Mouse (Mus musculus): ENCODE measurements around the gene Synj2. TPM values are rescaled to one million over a fixed set of nuclear protein-coding genes. Genes with fewer than 3 reads are reported as not detected.
A peak's percentile ranks its signal among the peaks of the same experiment; 100 is the strongest.

Gene Synj2
- polyA plus RNA-seq, 1 experiment, result 1.8 TPM

- Histone ChIP-seq H3K36me3 (ENCODE audit: control insufficient read depth, insufficient read depth, low read length) (no peaks in the 10 kb centered on the region), H3K27ac (ENCODE audit: insufficient read depth, low read depth, low read length) (no peak overlapping the region), H3K4me1 (ENCODE audit: control insufficient read depth, insufficient read depth, low read length) (no peaks in the 10 kb centered on the region), H3K4me3 (ENCODE audit: insufficient read depth, low read depth, low read length) (no peak overlapping the region), H3K27me3 (replicated peaks; ENCODE audit: control insufficient read depth, insufficient read depth, low read length) (no peaks in the 10 kb centered on the region)
- no peak for DNase-seq
- WGBS, result 78% methylated on average over 8 of the region's 8 CpGs
- no peak for TF ChIP-seq POLR2A (IDR thresholded peaks at IDR 0.05; ENCODE audit: low read depth, low read length)
- TF ChIP-seq CTCF (conservative IDR thresholded peaks at IDR 0.05; ENCODE audit: insufficient read depth, insufficient read length, low read depth, low read length), result no peak
Measured at GRCm38 (mm10) chr17:6035661-6036060, 94.6 kb downstream of the Synj2 start.

DNA sequence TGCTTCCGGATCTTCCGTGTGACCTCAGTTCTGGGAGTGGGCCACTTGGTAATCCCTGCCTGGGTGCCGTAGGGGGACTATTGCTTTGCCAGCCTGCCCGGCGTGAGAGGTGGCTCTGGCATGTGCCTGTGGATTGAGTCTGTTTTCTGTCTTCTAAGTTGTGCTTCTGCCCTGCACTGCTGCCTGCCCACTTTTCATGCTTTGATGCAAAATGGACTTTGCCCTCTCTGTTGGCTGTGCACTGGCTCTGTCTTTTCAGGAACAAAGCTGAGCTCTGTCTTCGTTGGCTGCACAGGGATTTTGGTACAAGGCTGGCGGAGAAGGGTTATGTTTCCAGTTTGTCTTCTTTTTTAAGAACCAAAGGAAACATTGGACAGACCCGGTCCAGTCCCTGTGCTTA, 95.4 kb downstream of the Synj2 start:
- H3K4me3 ChIP-seq (ENCODE audit: insufficient read depth, low read depth, low read length), result no peak overlapping the region
- peak; percentile 82 for DNase-seq

GRCm38 (mm10) chr17:6036872-6037271, 95.8 kb downstream of the Synj2 start:
- TF ChIP-seq POLR2A (IDR thresholded peaks at IDR 0.05; ENCODE audit: low read depth, low read length), result no peak
- TF ChIP-seq CTCF (conservative IDR thresholded peaks at IDR 0.05; ENCODE audit: insufficient read depth, insufficient read length, low read depth, low read length), result no peak
- H3K36me3 ChIP-seq (ENCODE audit: control insufficient read depth, insufficient read depth, low read length), result no peaks in the 10 kb centered on the region
- DNase-seq, result no peak
- H3K4me3 ChIP-seq (ENCODE audit: insufficient read depth, low read depth, low read length), result no peak overlapping the region
- no peaks in the 10 kb centered on the region for H3K27me3 ChIP-seq (replicated peaks; ENCODE audit: control insufficient read depth, insufficient read depth, low read length)
- no peak overlapping the region for H3K27ac ChIP-seq (ENCODE audit: insufficient read depth, low read depth, low read length)
- no peaks in the 10 kb centered on the region for H3K4me1 ChIP-seq (ENCODE audit: control insufficient read depth, insufficient read depth, low read length)
- WGBS, result 34% methylated on average over 11 of the region's 11 CpGs

More for the DNA sequence above, 95.4 kb downstream of the Synj2 start:
- H3K27me3 ChIP-seq (replicated peaks; ENCODE audit: control insufficient read depth, insufficient read depth, low read length), result no peaks in the 10 kb centered on the region
- no peaks in the 10 kb centered on the region for H3K4me1 ChIP-seq (ENCODE audit: control insufficient read depth, insufficient read depth, low read length)
- TF ChIP-seq POLR2A (IDR thresholded peaks at IDR 0.05; ENCODE audit: low read depth, low read length) (no peak), CTCF (conservative IDR thresholded peaks at IDR 0.05; ENCODE audit: insufficient read depth, insufficient read length, low read depth, low read length) (no peak)
- no peaks in the 10 kb centered on the region for H3K36me3 ChIP-seq (ENCODE audit: control insufficient read depth, insufficient read depth, low read length)
- 66% methylated on average over 8 of the region's 8 CpGs for WGBS
- no peak overlapping the region for H3K27ac ChIP-seq (ENCODE audit: insufficient read depth, low read depth, low read length)

DNA sequence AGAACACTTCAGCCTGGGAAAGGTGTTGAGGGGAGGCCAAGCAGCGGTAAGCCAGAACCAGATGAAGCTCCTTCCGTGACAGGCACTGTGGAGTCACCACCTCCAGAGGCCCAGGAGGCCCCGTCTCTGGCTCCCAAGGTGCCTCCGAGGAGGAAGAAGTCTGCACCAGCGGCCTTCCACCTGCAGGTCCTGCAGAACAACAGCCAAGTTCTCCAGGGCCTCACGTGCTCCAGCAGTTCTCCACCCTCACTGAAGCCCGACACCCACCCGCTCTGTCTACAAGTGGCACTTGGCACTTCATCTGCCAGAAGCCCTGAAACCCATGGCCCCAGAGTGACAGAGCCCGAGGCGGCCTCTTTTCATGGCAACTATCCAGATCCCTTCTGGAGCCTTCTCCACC, 96.4 kb downstream of the Synj2 start:
- DNase-seq, result no peak
- Histone ChIP-seq H3K27me3 (replicated peaks; ENCODE audit: control insufficient read depth, insufficient read depth, low read length) (no peaks in the 10 kb centered on the region), H3K4me3 (ENCODE audit: insufficient read depth, low read depth, low read length) (no peak overlapping the region), H3K4me1 (ENCODE audit: control insufficient read depth, insufficient read depth, low read length) (no peaks in the 10 kb centered on the region), H3K27ac (ENCODE audit: insufficient read depth, low read depth, low read length) (no peak overlapping the region), H3K36me3 (ENCODE audit: control insufficient read depth, insufficient read depth, low read length) (no peaks in the 10 kb centered on the region)
- WGBS, result 84% methylated on average over 10 of the region's 10 CpGs
- TF ChIP-seq CTCF (conservative IDR thresholded peaks at IDR 0.05; ENCODE audit: insufficient read depth, insufficient read length, low read depth, low read length) (no peak), POLR2A (IDR thresholded peaks at IDR 0.05; ENCODE audit: low read depth, low read length) (no peak)

DNA sequence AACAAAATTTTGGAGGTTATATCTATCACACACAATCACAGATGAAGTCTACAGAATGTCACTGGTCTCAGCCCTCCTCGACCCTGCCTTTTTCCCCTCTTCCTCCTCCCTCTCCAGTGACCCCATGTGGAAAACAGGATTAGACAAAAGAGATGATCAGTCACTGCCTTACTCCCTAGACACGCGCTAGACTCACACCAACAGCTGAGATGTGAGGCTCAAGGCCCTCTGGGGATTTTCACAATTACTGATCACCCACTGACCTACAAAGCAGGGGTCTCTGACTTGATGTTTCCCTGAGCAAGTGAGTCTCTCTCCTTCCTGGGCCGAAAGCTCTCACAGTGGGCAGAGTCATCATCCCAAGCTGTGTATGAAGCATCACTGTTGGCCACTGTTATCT, 111.7 kb downstream of the Synj2 start:
- H3K27ac ChIP-seq (ENCODE audit: insufficient read depth, low read depth, low read length), result no peak overlapping the region

GRCm38 (mm10) chr17:6054934-6055355, 113.9 kb downstream of the Synj2 start:
- 24% methylated on average over 5 of the region's 5 CpGs for WGBS
- peak; percentile 71 for DNase-seq
- H3K4me1 ChIP-seq (ENCODE audit: control insufficient read depth, insufficient read depth, low read length), result peaks cover 3% of the 10 kb centered on the region; the same call in 1 of the 2 replicates

More for the DNA sequence above, 111.7 kb downstream of the Synj2 start:
- no peaks in the 10 kb centered on the region; the same call in 1 of the 2 replicates for H3K36me3 ChIP-seq (ENCODE audit: control insufficient read depth, insufficient read depth, low read length)
- peaks cover 3% of the 10 kb centered on the region; the same call in 1 of the 2 replicates for H3K4me1 ChIP-seq (ENCODE audit: control insufficient read depth, insufficient read depth, low read length)
- no peak for TF ChIP-seq POLR2A (IDR thresholded peaks at IDR 0.05; ENCODE audit: low read depth, low read length)
- no peak for TF ChIP-seq CTCF (conservative IDR thresholded peaks at IDR 0.05; ENCODE audit: insufficient read depth, insufficient read length, low read depth, low read length)
- H3K27me3 ChIP-seq (replicated peaks; ENCODE audit: control insufficient read depth, insufficient read depth, low read length), result no peaks in the 10 kb centered on the region
- no peak for DNase-seq
- H3K4me3 ChIP-seq (ENCODE audit: insufficient read depth, low read depth, low read length), result no peak overlapping the region
- WGBS, result 88% methylated on average over 4 of the region's 4 CpGs

DNA sequence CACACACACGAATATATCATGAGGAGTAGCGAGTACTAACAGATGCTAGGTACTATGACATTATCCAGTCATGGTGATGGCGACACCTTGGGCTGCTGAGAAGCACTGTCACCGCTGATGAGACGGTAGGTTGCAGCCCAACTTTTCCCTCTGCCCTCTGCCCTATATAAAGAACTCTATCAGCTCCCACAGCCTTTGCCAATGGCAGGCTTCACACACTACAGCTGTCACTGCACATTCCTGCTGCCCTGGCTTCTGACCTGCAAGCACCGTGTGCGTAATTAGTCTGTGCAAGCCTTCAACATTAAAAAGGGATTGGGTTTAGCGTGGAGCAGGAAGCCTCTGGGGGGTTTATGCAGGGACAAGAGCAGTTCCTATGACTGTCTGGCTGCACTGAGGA, 121.7 kb downstream of the Synj2 start:
- Histone ChIP-seq H3K27ac (ENCODE audit: insufficient read depth, low read depth, low read length) (no peak overlapping the region), H3K36me3 (ENCODE audit: control insufficient read depth, insufficient read depth, low read length) (peaks cover 1% of the 10 kb centered on the region), H3K27me3 (replicated peaks; ENCODE audit: control insufficient read depth, insufficient read depth, low read length) (no peaks in the 10 kb centered on the region), H3K4me3 (ENCODE audit: insufficient read depth, low read depth, low read length) (no peak overlapping the region), H3K4me1 (ENCODE audit: control insufficient read depth, insufficient read depth, low read length) (no peaks in the 10 kb centered on the region)
- TF ChIP-seq CTCF (conservative IDR thresholded peaks at IDR 0.05; ENCODE audit: insufficient read depth, insufficient read length, low read depth, low read length), result no peak
- TF ChIP-seq POLR2A (IDR thresholded peaks at IDR 0.05; ENCODE audit: low read depth, low read length), result no peak
- WGBS, result 66% methylated on average over 8 of the region's 8 CpGs
- no peak for DNase-seq

More at GRCm38 (mm10) chr17:6054934-6055355, 113.9 kb downstream of the Synj2 start:
- Histone ChIP-seq H3K4me3 (ENCODE audit: insufficient read depth, low read depth, low read length) (no peak overlapping the region), H3K36me3 (ENCODE audit: control insufficient read depth, insufficient read depth, low read length) (no peaks in the 10 kb centered on the region), H3K27ac (ENCODE audit: insufficient read depth, low read depth, low read length) (no peak overlapping the region), H3K27me3 (replicated peaks; ENCODE audit: control insufficient read depth, insufficient read depth, low read length) (no peaks in the 10 kb centered on the region)
- peak; percentile 54 for TF ChIP-seq CTCF (conservative IDR thresholded peaks at IDR 0.05; ENCODE audit: insufficient read depth, insufficient read length, low read depth, low read length)
- no peak for TF ChIP-seq POLR2A (IDR thresholded peaks at IDR 0.05; ENCODE audit: low read depth, low read length)

Measured in kidney, adult 2 months (tissue).